Comparison of ENCODE assay signal across 17 mouse cellular contexts in genomic region chr14:8258752-8259151, GRCm38 (mm10). TPM values are rescaled to one million over a fixed set of nuclear protein-coding genes. Genes with fewer than 3 reads are reported as not detected.
DNase-seq lines count a peak whose midpoint lies in the region; ATAC-seq and TF ChIP-seq lines count a peak whose summit lies in the region.
"Had no signal": no experiment of that assay in that cellular context is flagged by ENCODE, and none has a peak within 500 bp of the region (broad histone marks: within the 10 kb centered on the region; RNA-seq: fewer than 3 reads in every experiment).

No protein-coding gene starts in this region.

- TF ChIP-seq CTCF in kidney, postnatal 0 days (IDR thresholded peaks at IDR 0.05; ENCODE audit: low read depth) = no peak
- no peak for TF ChIP-seq CTCF in forebrain, postnatal 0 days (IDR thresholded peaks at IDR 0.05; ENCODE audit: low read depth)

- no peak overlapping the region for H3K4me3 ChIP-seq in kidney, postnatal 0 days (replicated peaks; ENCODE audit: low read depth, low read length)
- no peak overlapping the region for H3K4me3 ChIP-seq in forebrain, postnatal 0 days (ENCODE audit: low read depth, low read length)
- H3K4me3 ChIP-seq: forebrain, embryonic 15.5 days had no signal

- H3K36me3 ChIP-seq in kidney, postnatal 0 days (ENCODE audit: insufficient read depth, low read length) = no peaks in the 10 kb centered on the region
- H3K36me3 ChIP-seq in forebrain, postnatal 0 days (ENCODE audit: insufficient read depth) = no peaks in the 10 kb centered on the region
- H3K36me3 ChIP-seq: forebrain, embryonic 15.5 days had no signal

- H3K4me2 ChIP-seq in kidney, postnatal 0 days (ENCODE audit: low read length) = no peak overlapping the region
- no peak overlapping the region for H3K4me2 ChIP-seq in forebrain, postnatal 0 days (ENCODE audit: low read depth)
- H3K4me2 ChIP-seq: forebrain, embryonic 15.5 days had no signal

- H3K27me3 ChIP-seq in kidney, postnatal 0 days (ENCODE audit: insufficient read depth, low read length) = no peaks in the 10 kb centered on the region
- no peaks in the 10 kb centered on the region for H3K27me3 ChIP-seq in forebrain, postnatal 0 days (ENCODE audit: insufficient read depth, low read length)
- H3K27me3 ChIP-seq: forebrain, embryonic 15.5 days had no signal

- H3K9me3 ChIP-seq in kidney, postnatal 0 days (replicated peaks; ENCODE audit: low read length) = no peaks in the 10 kb centered on the region
- H3K9me3 ChIP-seq in forebrain, postnatal 0 days (ENCODE audit: low read length) = no peaks in the 10 kb centered on the region
- H3K9me3 ChIP-seq: forebrain, embryonic 15.5 days had no signal

- DNase-seq in kidney, postnatal 0 days (ENCODE audit: low spot score) = no peak
- no peak for DNase-seq in kidney, adult 11 months
- peak; percentile 22 for DNase-seq in MN1 (ENCODE audit: low spot score)
- DNase-seq in lung, postnatal 25 days (ENCODE audit: low spot score) = peak; percentile 61
- no peak for DNase-seq in frontal cortex, postnatal 10 days (ENCODE audit: low spot score in 2 of 2)
- no peak for DNase-seq in forebrain, postnatal 0 days
- DNase-seq in retina, postnatal 1 day = no peak
- DNase-seq: kidney, postnatal 10 days; right cerebral cortex, postnatal 14 days had no signal

- no peak overlapping the region for H3K9ac ChIP-seq in kidney, postnatal 0 days (ENCODE audit: low read depth, low read length)
- no peak overlapping the region for H3K9ac ChIP-seq in forebrain, postnatal 0 days
- H3K9ac ChIP-seq: forebrain, embryonic 15.5 days had no signal

- H3K4me1 ChIP-seq in kidney, postnatal 0 days (replicated peaks; ENCODE audit: insufficient read depth, low read length) = no peaks in the 10 kb centered on the region
- no peaks in the 10 kb centered on the region for H3K4me1 ChIP-seq in forebrain, postnatal 0 days (ENCODE audit: insufficient read depth)
- H3K4me1 ChIP-seq: forebrain, embryonic 15.5 days had no signal

- WGBS in kidney, postnatal 0 days = 62% methylated on average over 3 of the region's 3 CpGs
- WGBS in forebrain, postnatal 0 days = 72% methylated on average over 3 of the region's 3 CpGs

- H3K27ac ChIP-seq in kidney, postnatal 0 days = no peak overlapping the region
- no peak overlapping the region for H3K27ac ChIP-seq in forebrain, postnatal 0 days (ENCODE audit: low read depth, low read length)
- H3K27ac ChIP-seq: forebrain, embryonic 15.5 days; macrophage had no signal

- ATAC-seq in kidney, postnatal 0 days (replicated peaks; ENCODE audit: low FRiP score, low read depth) = peak; percentile 54
- ATAC-seq in hematopoietic stem cell, adult 5-6 weeks (replicated peaks in 1 of 2; ENCODE audit: insufficient read depth in 1 of 2, low FRiP score in 2 of 2, low TSS enrichment in 1 of 2, low read depth in 1 of 2, poor library complexity in 2 of 2, severe bottlenecking in 2 of 2) = peak; percentile 51 to 58; a peak in 1 of 4 replicates
- ATAC-seq in forebrain, postnatal 0 days = no peak
- ATAC-seq: forebrain, embryonic 15.5 days; midbrain, embryonic 16.5 days had no signal

RNA-seq across cellular contexts. Expression of gene Acox2, which starts 0.4 kb away (rescaled TPM):
- 6.2 and 7.1 TPM in 2 replicates for polyA plus RNA-seq in kidney, postnatal 0 days (2015; fragmentation: Nextera tagmentation; extraction: Ambion mirVana)
- not detected in 2 replicates for total RNA-seq in hematopoietic stem cell, adult 5-6 weeks (2017)
- total RNA-seq in forebrain, postnatal 0 days (2014; rRNA removed) = 0.14 TPM in 1 of 2 replicates, not detected in the other
- 0.31 and 0.59 TPM in 2 replicates for polyA plus RNA-seq in forebrain, postnatal 0 days (2015; fragmentation: Nextera tagmentation; extraction: Ambion mirVana)
- total RNA-seq: CH12.LX had no signal
- polyA plus RNA-seq: brain, embryonic 14.5 days; embryonic facial prominence, embryonic 11.5 days; forebrain, embryonic 15.5 days; macrophage; midbrain, embryonic 16.5 days; stomach, embryonic 14.5 days had no signal

RNA-seq across cellular contexts. Expression of gene Kctd6, which starts 44.8 kb away (rescaled TPM):
- 30.2 and 34.1 TPM in 2 replicates for polyA plus RNA-seq in kidney, postnatal 0 days (2015; fragmentation: Nextera tagmentation; extraction: Ambion mirVana)
- total RNA-seq in hematopoietic stem cell, adult 5-6 weeks (2017) = 3.0 and 5.6 TPM in 2 replicates
- total RNA-seq in forebrain, postnatal 0 days (2014; rRNA removed) = 19.3 and 27.0 TPM in 2 replicates
- polyA plus RNA-seq in forebrain, postnatal 0 days (2015; fragmentation: Nextera tagmentation; extraction: Ambion mirVana) = 37.0 and 42.0 TPM in 2 replicates

RNA-seq across cellular contexts. Expression of gene Fam107a, which starts 59.1 kb away (rescaled TPM):
- 8.0 and 8.2 TPM in 2 replicates for polyA plus RNA-seq in kidney, postnatal 0 days (2015; fragmentation: Nextera tagmentation; extraction: Ambion mirVana)
- total RNA-seq in hematopoietic stem cell, adult 5-6 weeks (2017) = not detected in 2 replicates
- total RNA-seq in forebrain, postnatal 0 days (2014; rRNA removed) = 15.5 and 23.5 TPM in 2 replicates
- 2.0 and 2.8 TPM in 2 replicates for polyA plus RNA-seq in forebrain, postnatal 0 days (2015; fragmentation: Nextera tagmentation; extraction: Ambion mirVana)
- total RNA-seq: CH12.LX had no signal
- polyA plus RNA-seq: macrophage had no signal

Comparison
In these comparisons a context has a peak if more than half of its experiments do, and no peak if none do; other contexts are left out.
1. DNase-seq: peak in MN1 (single experiment) and lung, postnatal 25 days (single experiment); none in kidney, postnatal 0 days (single experiment), kidney, adult 11 months (single experiment), frontal cortex, postnatal 10 days (0 of 2), forebrain, postnatal 0 days (single experiment) and retina, postnatal 1 day (single experiment).
2. RNA of gene Fam107a, which starts 59.1 kb away (total RNA-seq): 15.5 to 23.5 TPM in forebrain, postnatal 0 days; not detected in hematopoietic stem cell, adult 5-6 weeks; every median in the first group is over 10 times any median in the second.